Mouse (Mus musculus): Measurements from ENCODE around the gene Pcsk7.

- no peak for TF ChIP-seq POLR2A (IDR thresholded peaks at IDR 0.05; ENCODE audit: borderline replicate concordance, extremely low read depth, insufficient read depth, insufficient read length, poor library complexity, severe bottlenecking)
- TF ChIP-seq CTCF (IDR thresholded peaks at IDR 0.05; ENCODE audit: borderline replicate concordance, extremely low read depth, insufficient read depth, insufficient read length): no peak
Measured at GRCm38 (mm10) chr9:45953511-45954293, 47.4 kb downstream of the Pcsk7 start.

Data from brain, embryonic 14.5 days (tissue).